Mouse (Mus musculus) stomach, embryonic 15.5 days (tissue): ENCODE results near the gene Ptpn3. TPM values are rescaled to one million over a fixed set of nuclear protein-coding genes. Genes with fewer than 3 reads are reported as not detected.

ENCODE experiments used
- polyA plus RNA-seq: library from polyadenylated mRNA; unstranded; fragments of >200 nt; fragmentation: Nextera tagmentation; extraction: Ambion mirVana; gene quantifications from 2 replicates; pipeline ENCODE4 v1.2.1, GENCODE M21; 2015

Gene Ptpn3
- polyA plus RNA-seq, 1 experiment from 2014 or later, result 8.6 TPM

Other genes with a start within 250 kb of the Ptpn3 start
- gene Epb41l4b, start 158.4 kb downstream of the Ptpn3 start, polyA plus RNA-seq, result 11.4 and 11.6 TPM in 2 replicates
- gene Palm2, start 132.4 kb upstream of the Ptpn3 start, polyA plus RNA-seq, result 4.0 TPM in 2 replicates